Mouse (Mus musculus) ES-Bruce4 (cell line): ENCODE results near the gene Hcst. TPM values are rescaled to one million over a fixed set of nuclear protein-coding genes. Genes with fewer than 3 reads are reported as not detected.

Source experiments
- H3K27ac ChIP-seq: 2 replicates; pipeline ENCODE4 v1.5.1; 2012; ENCODE audit warnings: low read length, inconsistent platforms; ENCODE audit not compliant: insufficient read depth
- H3K27me3 ChIP-seq: 2 replicates; pipeline ENCODE4 v1.6.1; 2012; ENCODE audit warnings: mild to moderate bottlenecking, low read length, inconsistent platforms; ENCODE audit not compliant: control insufficient read depth, poor library complexity, insufficient read depth, severe bottlenecking
- H3K36me3 ChIP-seq: 2 replicates; pipeline ENCODE4 v1.6.1; 2012; ENCODE audit warnings: inconsistent platforms, mild to moderate bottlenecking, low read length, moderate library complexity; ENCODE audit not compliant: control insufficient read depth, poor library complexity, insufficient read depth, severe bottlenecking
- H3K4me1 ChIP-seq: one replicate; pipeline ENCODE4 v1.8.1; 2011; ENCODE audit warnings: low read length; ENCODE audit not compliant: control insufficient read depth, insufficient read depth
- H3K4me3 ChIP-seq: 2 replicates; pipeline ENCODE4 v1.5.1; 2011; ENCODE audit warnings: low read depth, mild to moderate bottlenecking, low read length
- H3K9ac ChIP-seq: 2 replicates; pipeline ENCODE4 v1.6.1; 2012; ENCODE audit warnings: low read depth, mild to moderate bottlenecking, inconsistent platforms; ENCODE audit not compliant: poor library complexity, severe bottlenecking
- H3K9me3 ChIP-seq: replicated peaks from 2 replicates; pipeline ENCODE4 v1.6.1; 2012; ENCODE audit warnings: mild to moderate bottlenecking, low read length, inconsistent platforms; ENCODE audit not compliant: control insufficient read depth, poor library complexity, insufficient read depth, severe bottlenecking
- CTCF ChIP-seq: IDR thresholded peaks from one replicate; pipeline ENCODE4 v1.8.1; 2011; ENCODE audit warnings: low read depth, low read length
- EP300 ChIP-seq: IDR thresholded peaks from 2 replicates; pipeline ENCODE4 v1.6.1; 2011; ENCODE audit warnings: low read depth, low read length; ENCODE audit not compliant: insufficient read depth
- POLR2A ChIP-seq: IDR thresholded peaks from one replicate; pipeline ENCODE4 v1.8.1; 2011; ENCODE audit warnings: low read length; ENCODE audit not compliant: insufficient read depth
- polyA plus RNA-seq: library from polyadenylated mRNA; stranded (reverse); fragments of >200 nt; gene quantifications from 2 replicates; pipeline ENCODE4 v1.2.4, GENCODE M21; 2011; ENCODE audit warnings: low read depth; ENCODE audit not compliant: missing spikeins, insufficient read depth, insufficient read length

Hcst gene
- polyA plus RNA-seq, 1 experiment, result not detected

DNA sequence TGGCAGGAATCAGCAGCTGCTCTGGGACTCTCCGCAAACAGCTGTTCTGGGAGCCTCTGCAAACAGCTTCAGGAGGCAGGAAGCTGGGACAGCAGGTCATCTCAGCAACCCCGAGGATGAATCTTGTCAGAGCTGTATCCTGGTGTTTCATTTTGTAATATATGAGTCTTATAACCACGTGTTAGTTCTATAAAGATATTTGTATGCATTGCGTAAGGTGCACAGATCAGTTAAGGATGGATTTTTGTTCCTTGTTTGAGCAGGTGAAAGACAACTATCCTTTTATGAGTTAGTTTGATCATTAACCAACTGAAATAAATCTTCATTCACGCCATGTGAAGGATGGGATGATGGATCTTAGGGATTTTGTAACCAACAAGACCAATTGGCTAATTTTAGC is 39.6 kb downstream of the Hcst start:
- H3K4me1 ChIP-seq, result no peaks in the 10 kb centered on the region
- H3K36me3 ChIP-seq, result no peaks in the 10 kb centered on the region
- H3K9me3 ChIP-seq, result no peaks in the 10 kb centered on the region
- H3K27me3 ChIP-seq, result no peaks in the 10 kb centered on the region
- no peak overlapping the region for H3K27ac ChIP-seq
- no peak overlapping the region for H3K9ac ChIP-seq
- no peak for TF ChIP-seq EP300
- TF ChIP-seq POLR2A, result no peak
- TF ChIP-seq CTCF, result no peak
- no peak overlapping the region for H3K4me3 ChIP-seq

- Histone ChIP-seq H3K27ac (no peak overlapping the region), H3K4me1 (no peaks in the 10 kb centered on the region), H3K27me3 (no peaks in the 10 kb centered on the region), H3K9me3 (no peaks in the 10 kb centered on the region), H3K9ac (no peak overlapping the region), H3K36me3 (no peaks in the 10 kb centered on the region), H3K4me3 (peak overlapping the region; percentile 57)
- TF ChIP-seq CTCF, result peak; percentile 89
- TF ChIP-seq EP300, result 0 out of 2 replicates have a peak, but pooled peaks have one; percentile 51
- peak; percentile 59 for TF ChIP-seq POLR2A
Observed at GRCm38 (mm10) chr7:30373501-30373962, 46.1 kb downstream of the Hcst start.

Other genes with a start within 250 kb of the Hcst start
- gene Cox7a1, start 235.7 kb downstream of the Hcst start, polyA plus RNA-seq, result 21.7 and 21.8 TPM in 2 replicates
- 359 and 396 TPM in 2 replicates for gene Capns1, start 221.0 kb downstream of the Hcst start, polyA plus RNA-seq
- 58.7 and 65.4 TPM in 2 replicates for gene Polr2i, start 187.9 kb downstream of the Hcst start, polyA plus RNA-seq
- 86.6 and 90.0 TPM in 2 replicates for gene Tbcb, start 187.6 kb downstream of the Hcst start, polyA plus RNA-seq
- not detected in 2 replicates for gene Ovol3, start 184.1 kb downstream of the Hcst start, polyA plus RNA-seq
- 0.60 and 0.84 TPM in 2 replicates for gene Thap8, start 139.8 kb downstream of the Hcst start, polyA plus RNA-seq
- 26.2 and 27.0 TPM in 2 replicates for gene Wdr62, start 139.4 kb downstream of the Hcst start, polyA plus RNA-seq
- gene Clip3, start 128.1 kb downstream of the Hcst start, polyA plus RNA-seq, result 49.4 and 52.2 TPM in 2 replicates
- gene Alkbh6, start 111.1 kb downstream of the Hcst start, polyA plus RNA-seq, result 25.3 and 29.5 TPM in 2 replicates
- gene Syne4, start 105.0 kb downstream of the Hcst start, polyA plus RNA-seq, result 41.6 and 43.7 TPM in 2 replicates
- 0.52 and 0.58 TPM in 2 replicates for gene E130208F15Rik, start 98.1 kb downstream of the Hcst start, polyA plus RNA-seq
- gene Sdhaf1, start 96.0 kb downstream of the Hcst start, polyA plus RNA-seq, result 5.6 and 7.3 TPM in 2 replicates
- 4.2 and 6.3 TPM in 2 replicates for gene Lrfn3, start 57.1 kb downstream of the Hcst start, polyA plus RNA-seq
- not detected in 2 replicates for gene Tyrobp, start 6.1 kb downstream of the Hcst start, polyA plus RNA-seq
- gene Nfkbid, start 1.9 kb upstream of the Hcst start, polyA plus RNA-seq, result 4.1 TPM in 2 replicates
- 70.6 and 78.2 TPM in 2 replicates for gene Aplp1, start 25.7 kb upstream of the Hcst start, polyA plus RNA-seq
- gene Kirrel2, start 37.8 kb upstream of the Hcst start, polyA plus RNA-seq, result 5.8 and 9.4 TPM in 2 replicates
- 27.5 and 30.9 TPM in 2 replicates for gene Nphs1, start 38.5 kb upstream of the Hcst start, polyA plus RNA-seq
- gene Prodh2, start 73.8 kb upstream of the Hcst start, polyA plus RNA-seq, result 0.58 TPM in 1 of 2 replicates, not detected in the other
- 6.0 and 6.5 TPM in 2 replicates for gene Arhgap33, start 115.2 kb upstream of the Hcst start, polyA plus RNA-seq
- gene Hspb6, start 132.3 kb upstream of the Hcst start, polyA plus RNA-seq, result 6.4 and 7.0 TPM in 2 replicates
- 16.8 and 17.3 TPM in 2 replicates for gene Proser3, start 132.4 kb upstream of the Hcst start, polyA plus RNA-seq
- gene Lin37, start 140.0 kb upstream of the Hcst start, polyA plus RNA-seq, result 23.3 and 29.3 TPM in 2 replicates
- gene U2af1l4, start 143.4 kb upstream of the Hcst start, polyA plus RNA-seq, result 50.9 and 73.9 TPM in 2 replicates
- gene Gm49396, start 143.5 kb upstream of the Hcst start, polyA plus RNA-seq, result 1.8 and 1.9 TPM in 2 replicates
- gene Psenen, start 143.8 kb upstream of the Hcst start, polyA plus RNA-seq, result 99.8 and 107 TPM in 2 replicates
- gene Igflr1, start 145.6 kb upstream of the Hcst start, polyA plus RNA-seq, result 0.72 TPM in 1 of 2 replicates, not detected in the other
- gene Kmt2b, start 168.9 kb upstream of the Hcst start, polyA plus RNA-seq, result 70.2 and 81.4 TPM in 2 replicates
- gene Zbtb32, start 179.1 kb upstream of the Hcst start, polyA plus RNA-seq, result 20.3 and 22.7 TPM in 2 replicates
- gene Upk1a, start 193.0 kb upstream of the Hcst start, polyA plus RNA-seq, result 2.5 and 2.8 TPM in 2 replicates
- gene Cox6b1, start 206.3 kb upstream of the Hcst start, polyA plus RNA-seq, result 540 and 569 TPM in 2 replicates
- 2.8 and 3.3 TPM in 2 replicates for gene Etv2, start 216.0 kb upstream of the Hcst start, polyA plus RNA-seq
- gene Rbm42, start 230.5 kb upstream of the Hcst start, polyA plus RNA-seq, result 42.3 and 47.0 TPM in 2 replicates
- 16.9 and 17.8 TPM in 2 replicates for gene Haus5, start 245.1 kb upstream of the Hcst start, polyA plus RNA-seq